Mouse (Mus musculus): ENCODE results near the gene Ciita.

DNA sequence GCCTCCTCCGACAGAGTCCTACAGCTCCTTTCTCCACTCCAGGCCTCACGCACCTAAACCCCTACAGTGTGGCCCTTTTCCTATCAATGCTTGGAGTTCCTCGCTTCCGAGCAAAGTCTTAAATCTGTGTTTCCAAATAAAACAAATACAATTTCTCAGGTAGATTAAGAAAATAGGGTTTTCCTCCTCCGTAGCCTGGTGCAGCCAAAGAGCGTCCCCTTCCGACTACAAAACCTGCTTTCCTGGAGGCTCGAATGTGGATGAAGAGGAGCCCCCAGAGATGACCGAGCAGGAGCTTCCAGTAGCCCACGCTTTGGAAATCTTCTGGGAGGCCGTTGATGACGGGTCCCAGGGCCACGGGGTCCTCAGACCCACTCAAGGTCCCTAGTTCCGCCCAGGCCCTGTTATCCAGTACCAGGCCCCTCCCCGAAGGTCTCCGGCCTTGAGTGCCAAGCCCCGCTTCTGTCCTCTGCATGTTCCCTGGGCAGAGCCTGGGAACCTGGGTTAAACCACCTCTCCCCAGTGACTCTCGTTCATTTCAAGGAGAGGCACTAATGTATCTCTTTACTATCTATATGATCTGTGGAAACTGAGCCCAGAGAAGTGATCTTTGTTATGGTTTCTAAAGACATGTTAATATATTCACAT is 10.8 kb downstream of the Ciita start:
- TF ChIP-seq CTCF (IDR thresholded peaks at IDR 0.05; ENCODE audit: extremely low read depth, insufficient read depth, insufficient read length, insufficient replicate concordance) (no peak), POLR2A (IDR thresholded peaks at IDR 0.05; ENCODE audit: low read depth, low read length) (no peak)
